Comparison of ENCODE assay signal across 8 mouse cellular contexts in genomic region chr7:127912190-127912871, GRCm38 (mm10). TPM values are rescaled to one million over a fixed set of nuclear protein-coding genes. Genes with fewer than 3 reads are reported as not detected.
DNase-seq lines count a peak whose midpoint lies in the region; ATAC-seq lines count a peak whose summit lies in the region.

Gene Kat8, plus strand, starts transcription at chr7:127912516.

- peak; percentile 95 for DNase-seq in adrenal gland, postnatal 10 days
- DNase-seq in embryo, embryonic 9.5 days (ENCODE audit: extremely low spot score), result peak; percentile 96
- DNase-seq in gastrocnemius, postnatal 4 days (ENCODE audit: low spot score in 2 of 2), result peak; percentile 74 to 87
- peak; percentile 87 to 93 for DNase-seq in left cerebral cortex, postnatal 25 days (ENCODE audit: low spot score in 2 of 2)
- DNase-seq in mesoderm, embryonic 11.5 days (ENCODE audit: low read depth, low spot score), result peak; percentile 91
- peak; percentile 80 to 81 for DNase-seq in right cerebral cortex, postnatal 36 days (ENCODE audit: low spot score in 2 of 2)
- DNase-seq in urinary bladder, postnatal 4 days (ENCODE audit: low spot score in 2 of 2), result peak; percentile 84 to 87

- H3K9ac ChIP-seq in intestine, embryonic 16.5 days (ENCODE audit: low read depth, low read length), result peak within 1 kb of the TSS; percentile 91

- no peaks in the 10 kb centered on the region for H3K27me3 ChIP-seq in intestine, embryonic 16.5 days (replicated peaks; ENCODE audit: control insufficient read depth, insufficient read depth, low read length)

- peaks cover 10% of the 10 kb centered on the region for H3K4me1 ChIP-seq in intestine, embryonic 16.5 days (ENCODE audit: control insufficient read depth, insufficient read depth, low read length)

- peak within 1 kb of the TSS; percentile 89 for H3K27ac ChIP-seq in intestine, embryonic 16.5 days (ENCODE audit: low read length)

- no peaks in the 10 kb centered on the region for H3K9me3 ChIP-seq in intestine, embryonic 16.5 days (ENCODE audit: control insufficient read depth, low read length)

- ATAC-seq in intestine, embryonic 16.5 days, result peak; percentile 98

- WGBS in intestine, embryonic 16.5 days, result 1% methylated on average over 40 of the region's 40 CpGs

- intact Hi-C loops in left cerebral cortex, postnatal 25 days (cut with DNase I), result no loop called here

- peaks cover 15% of the 10 kb centered on the region for H3K36me3 ChIP-seq in intestine, embryonic 16.5 days (ENCODE audit: control insufficient read depth, insufficient read depth, low read length)

- H3K4me2 ChIP-seq in intestine, embryonic 16.5 days (ENCODE audit: low read depth, low read length), result peak within 1 kb of the TSS; percentile 51

- peak within 1 kb of the TSS; percentile 97 for H3K4me3 ChIP-seq in intestine, embryonic 16.5 days (ENCODE audit: low read length)

RNA-seq across cellular contexts. Expression of gene Kat8, which starts in this region (rescaled TPM):
- 10 to 100 TPM; 22.5 to 24.7 TPM for total RNA-seq in adrenal gland, postnatal 10 days (2021)
- 10 to 100 TPM; 18.5 to 23.2 TPM for total RNA-seq in gastrocnemius, postnatal 4 days (2021)
- 27.3 and 29.2 TPM in 2 replicates for polyA plus RNA-seq in intestine, embryonic 16.5 days (2015; fragmentation: Nextera tagmentation; extraction: Ambion mirVana)
- total RNA-seq in left cerebral cortex, postnatal 25 days (2021), result 10 to 100 TPM; 28.6 to 28.7 TPM

Comparison
In these comparisons a context has a peak if more than half of its experiments do, and no peak if none do; other contexts are left out.
1. Peak in every context shown above with its lines: DNase-seq, ATAC-seq, H3K4me3 ChIP-seq and H3K27ac ChIP-seq.